Mouse (Mus musculus): ENCODE results near the gene Apbb1ip. TPM values are rescaled to one million over a fixed set of nuclear protein-coding genes. Genes with fewer than 3 reads are reported as not detected.

The Apbb1ip gene
- total RNA-seq, 2 experiments from 2014 or later = 16.9 to 60.8 TPM

- ATAC-seq (replicated peaks; ENCODE audit: low FRiP score, poor library complexity, severe bottlenecking) = peak; percentile 85
Measured at GRCm38 (mm10) chr2:22774181-22774751, 372 bp downstream of the Apbb1ip start.

GRCm38 (mm10) chr2:22775213-22775612, 1.3 kb downstream of the Apbb1ip start:
- ATAC-seq (replicated peaks; ENCODE audit: low FRiP score, poor library complexity, severe bottlenecking) = peak; percentile 71

GRCm38 (mm10) chr2:22775681-22776080, 1.8 kb downstream of the Apbb1ip start:
- no peak for ATAC-seq (replicated peaks; ENCODE audit: low FRiP score, poor library complexity, severe bottlenecking)

- ATAC-seq (replicated peaks; ENCODE audit: low FRiP score, poor library complexity, severe bottlenecking) = no peak
Measured at GRCm38 (mm10) chr2:22776568-22777230, 2.8 kb downstream of the Apbb1ip start.

GRCm38 (mm10) chr2:22777757-22778156, 3.9 kb downstream of the Apbb1ip start:
- ATAC-seq (replicated peaks; ENCODE audit: low FRiP score, poor library complexity, severe bottlenecking) = no peak

- no peak for ATAC-seq (replicated peaks; ENCODE audit: low FRiP score, poor library complexity, severe bottlenecking)
Measured at GRCm38 (mm10) chr2:22780884-22781283, 7.0 kb downstream of the Apbb1ip start.

- 0 out of 2 replicates have a peak, but pooled peaks have one; percentile 36 for ATAC-seq (replicated peaks; ENCODE audit: low FRiP score, poor library complexity, severe bottlenecking)
Measured at GRCm38 (mm10) chr2:22781387-22782009, 7.6 kb downstream of the Apbb1ip start.

- peak; percentile 69 for ATAC-seq (replicated peaks; ENCODE audit: low FRiP score, poor library complexity, severe bottlenecking)
Measured at GRCm38 (mm10) chr2:22782057-22782456, 8.2 kb downstream of the Apbb1ip start.

GRCm38 (mm10) chr2:22783137-22783638, 9.3 kb downstream of the Apbb1ip start:
- no peak for ATAC-seq (replicated peaks; ENCODE audit: low FRiP score, poor library complexity, severe bottlenecking)

GRCm38 (mm10) chr2:22784186-22784585, 10.3 kb downstream of the Apbb1ip start:
- no peak for ATAC-seq (replicated peaks; ENCODE audit: low FRiP score, poor library complexity, severe bottlenecking)

- ATAC-seq (replicated peaks; ENCODE audit: low FRiP score, poor library complexity, severe bottlenecking) = no peak
Measured at GRCm38 (mm10) chr2:22784771-22785170, 10.9 kb downstream of the Apbb1ip start.

GRCm38 (mm10) chr2:22788658-22789057, 14.8 kb downstream of the Apbb1ip start:
- no peak for ATAC-seq (replicated peaks; ENCODE audit: low FRiP score, poor library complexity, severe bottlenecking)

GRCm38 (mm10) chr2:22789576-22789975, 15.7 kb downstream of the Apbb1ip start:
- ATAC-seq (replicated peaks; ENCODE audit: low FRiP score, poor library complexity, severe bottlenecking) = no peak

- no peak for ATAC-seq (replicated peaks; ENCODE audit: low FRiP score, poor library complexity, severe bottlenecking)
Measured at GRCm38 (mm10) chr2:22790435-22790834, 16.5 kb downstream of the Apbb1ip start.

GRCm38 (mm10) chr2:22795087-22795486, 21.2 kb downstream of the Apbb1ip start:
- no peak for ATAC-seq (replicated peaks; ENCODE audit: low FRiP score, poor library complexity, severe bottlenecking)

- no peak for ATAC-seq (replicated peaks; ENCODE audit: low FRiP score, poor library complexity, severe bottlenecking)
Measured at GRCm38 (mm10) chr2:22796487-22796886, 22.6 kb downstream of the Apbb1ip start.

GRCm38 (mm10) chr2:22799430-22800041, 25.6 kb downstream of the Apbb1ip start:
- ATAC-seq (replicated peaks; ENCODE audit: low FRiP score, poor library complexity, severe bottlenecking) = no peak

- ATAC-seq (replicated peaks; ENCODE audit: low FRiP score, poor library complexity, severe bottlenecking) = no peak
Measured at GRCm38 (mm10) chr2:22805589-22805988, 31.7 kb downstream of the Apbb1ip start.

GRCm38 (mm10) chr2:22806576-22806975, 32.7 kb downstream of the Apbb1ip start:
- no peak for ATAC-seq (replicated peaks; ENCODE audit: low FRiP score, poor library complexity, severe bottlenecking)

- no peak for ATAC-seq (replicated peaks; ENCODE audit: low FRiP score, poor library complexity, severe bottlenecking)
Measured at GRCm38 (mm10) chr2:22807312-22807711, 33.4 kb downstream of the Apbb1ip start.

- ATAC-seq (replicated peaks; ENCODE audit: low FRiP score, poor library complexity, severe bottlenecking) = no peak
Measured at GRCm38 (mm10) chr2:22810851-22811250, 37.0 kb downstream of the Apbb1ip start.
